Mouse (Mus musculus) midbrain, embryonic 11.5 days (tissue): ENCODE measurements around the gene Bhmt2. TPM values are rescaled to one million over a fixed set of nuclear protein-coding genes. Genes with fewer than 3 reads are reported as not detected.

Experiments
- ATAC-seq: fragments of 200-750 bp; cut with Nextera tagmentation; 2 replicates; pipeline ENCODE4 v1.8.0; 2017; ENCODE audit warnings: moderate TSS enrichment, moderate library complexity; ENCODE audit not compliant: low FRiP score
- DNase-seq: peaks from one replicate; pipeline ENCODE4 v3.0.0; 2015; ENCODE audit warnings: low spot score; ENCODE audit errors: missing footprints
- H3K27ac ChIP-seq: fragments of 300-500 bp; sonication (generic); 2 replicates; pipeline ENCODE4 v1.5.1; 2014; ENCODE audit warnings: low read depth, low read length
- H3K27me3 ChIP-seq: fragments of 300-500 bp; sonication (generic); 2 replicates; pipeline ENCODE4 v1.6.1; 2014; ENCODE audit warnings: mild to moderate bottlenecking, low read length, moderate library complexity, mixed read lengths; ENCODE audit not compliant: control insufficient read depth, insufficient read depth
- H3K36me3 ChIP-seq: fragments of 300-500 bp; sonication (generic); 2 replicates; pipeline ENCODE4 v1.6.1; 2014; ENCODE audit warnings: mild to moderate bottlenecking, low read length, moderate library complexity, mixed read lengths; ENCODE audit not compliant: control insufficient read depth, insufficient read depth
- H3K4me1 ChIP-seq: fragments of 300-500 bp; sonication (generic); 2 replicates; pipeline ENCODE4 v1.6.1; 2014; ENCODE audit warnings: low read length; ENCODE audit not compliant: control insufficient read depth, insufficient read depth
- H3K4me2 ChIP-seq: fragments of 300-500 bp; sonication (generic); 2 replicates; pipeline ENCODE4 v1.6.1; 2014; ENCODE audit warnings: mild to moderate bottlenecking, moderate library complexity
- H3K4me3 ChIP-seq: fragments of 300-500 bp; sonication (generic); 2 replicates; pipeline ENCODE4 v1.5.1; 2014; ENCODE audit warnings: low read depth, low read length
- H3K9ac ChIP-seq: fragments of 300-500 bp; sonication (generic); 2 replicates; pipeline ENCODE4 v1.6.1; 2014; ENCODE audit warnings: low read length
- H3K9me3 ChIP-seq: fragments of 300-500 bp; sonication (generic); 2 replicates; pipeline ENCODE4 v1.6.1; 2016; ENCODE audit warnings: low read length; ENCODE audit not compliant: control insufficient read depth
- WGBS: fragments of 180-500 bp; shearing (Covaris S2); extraction: QIAGEN DNeasy Blood & Tissue Kit; methylation state at CpG from one replicate; pipeline ENCODE4 v1.1.7; 2014; 5-methylcytosine and 5-hydroxymethylcytosine counted together
- polyA plus RNA-seq: library from polyadenylated mRNA; unstranded; fragments of >200 nt; fragmentation: Nextera tagmentation; extraction: Ambion mirVana; gene quantifications from 2 replicates; pipeline ENCODE4 v1.2.1, GENCODE M21; 2014

Bhmt2 gene
- polyA plus RNA-seq, 1 experiment from 2014 or later: not detected

GRCm38 (mm10) chr13:93707271-93707670, 33.2 kb upstream of the Bhmt2 start:
- Histone ChIP-seq H3K27ac (no peak overlapping the region), H3K4me2 (no peak overlapping the region), H3K9ac (no peak overlapping the region), H3K9me3 (no peaks in the 10 kb centered on the region), H3K36me3 (no peaks in the 10 kb centered on the region), H3K27me3 (no peaks in the 10 kb centered on the region), H3K4me3 (no peak overlapping the region), H3K4me1 (no peaks in the 10 kb centered on the region)
- no peak for DNase-seq
- 90% methylated on average over 4 of the region's 4 CpGs for WGBS
- no peak for ATAC-seq

- 84% methylated on average over 4 of the region's 4 CpGs for WGBS
- DNase-seq (no peak), ATAC-seq (no peak)
- no peak overlapping the region for H3K27ac ChIP-seq
- no peaks in the 10 kb centered on the region for H3K36me3 ChIP-seq
- no peak overlapping the region for H3K4me2 ChIP-seq
- no peaks in the 10 kb centered on the region for H3K4me1 ChIP-seq
- H3K9me3 ChIP-seq: no peaks in the 10 kb centered on the region
- H3K27me3 ChIP-seq: no peaks in the 10 kb centered on the region
- H3K9ac ChIP-seq: no peak overlapping the region
- H3K4me3 ChIP-seq: no peak overlapping the region
Measured at GRCm38 (mm10) chr13:93705697-93706096, 31.6 kb upstream of the Bhmt2 start.

- WGBS: 93% methylated on average over 6 of the region's 6 CpGs
- H3K9me3 ChIP-seq: no peaks in the 10 kb centered on the region
- H3K4me3 ChIP-seq: no peak overlapping the region
- DNase-seq (no peak), ATAC-seq (no peak)
- no peaks in the 10 kb centered on the region for H3K27me3 ChIP-seq
- H3K4me1 ChIP-seq: no peaks in the 10 kb centered on the region
- no peak overlapping the region for H3K4me2 ChIP-seq
- H3K9ac ChIP-seq: no peak overlapping the region
- H3K27ac ChIP-seq: no peak overlapping the region
- no peaks in the 10 kb centered on the region for H3K36me3 ChIP-seq
Measured at GRCm38 (mm10) chr13:93698866-93699265, 24.8 kb upstream of the Bhmt2 start.

GRCm38 (mm10) chr13:93690821-93691220, 16.7 kb upstream of the Bhmt2 start:
- Histone ChIP-seq H3K9ac (no peak overlapping the region), H3K36me3 (no peaks in the 10 kb centered on the region), H3K4me1 (peaks cover 3% of the 10 kb centered on the region), H3K4me3 (no peak overlapping the region), H3K9me3 (no peaks in the 10 kb centered on the region), H3K27me3 (no peaks in the 10 kb centered on the region), H3K27ac (no peak overlapping the region), H3K4me2 (no peak overlapping the region)
- no peak for DNase-seq
- 79% methylated on average over 1 of the region's 1 CpGs for WGBS
- no peak for ATAC-seq

GRCm38 (mm10) chr13:93689566-93689965, 15.5 kb upstream of the Bhmt2 start:
- Histone ChIP-seq H3K4me1 (peaks cover 3% of the 10 kb centered on the region), H3K4me2 (no peak overlapping the region), H3K36me3 (no peaks in the 10 kb centered on the region), H3K9me3 (no peaks in the 10 kb centered on the region), H3K9ac (no peak overlapping the region), H3K4me3 (no peak overlapping the region), H3K27me3 (no peaks in the 10 kb centered on the region), H3K27ac (no peak overlapping the region)
- ATAC-seq (no peak), DNase-seq (no peak)
- WGBS: 93% methylated on average over 3 of the region's 3 CpGs

GRCm38 (mm10) chr13:93687321-93687720, 13.2 kb upstream of the Bhmt2 start:
- ATAC-seq (peak; percentile 54; the same call in 1 of the 2 replicates), DNase-seq (peak; percentile 76)
- no peak overlapping the region for H3K4me3 ChIP-seq
- H3K36me3 ChIP-seq: no peaks in the 10 kb centered on the region
- H3K27me3 ChIP-seq: no peaks in the 10 kb centered on the region
- WGBS: 3% methylated on average over 5 of the region's 5 CpGs
- H3K9ac ChIP-seq: no peak overlapping the region
- no peak overlapping the region for H3K27ac ChIP-seq
- no peak overlapping the region for H3K4me2 ChIP-seq
- peaks cover 3% of the 10 kb centered on the region for H3K4me1 ChIP-seq
- no peaks in the 10 kb centered on the region for H3K9me3 ChIP-seq

DNA sequence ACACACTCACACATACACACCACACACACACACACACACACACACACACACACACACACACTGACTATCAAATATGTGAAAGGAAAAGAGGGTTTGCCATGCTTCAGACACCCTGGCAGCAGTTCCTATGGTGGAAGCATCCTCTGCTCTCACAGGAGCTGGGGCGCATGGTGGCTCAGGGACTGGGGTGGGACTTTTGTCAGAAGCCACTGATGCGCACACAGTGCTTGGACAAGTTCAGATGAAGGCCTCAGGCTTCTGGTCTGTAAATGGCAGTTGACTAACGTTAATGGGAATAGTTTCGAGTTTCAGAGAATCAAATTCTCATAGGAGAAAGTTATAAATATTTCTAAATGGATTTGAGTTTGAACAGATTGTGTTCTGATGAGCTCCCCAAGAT, 11.1 kb upstream of the Bhmt2 start:
- WGBS: 71% methylated on average over 4 of the region's 4 CpGs

DNA sequence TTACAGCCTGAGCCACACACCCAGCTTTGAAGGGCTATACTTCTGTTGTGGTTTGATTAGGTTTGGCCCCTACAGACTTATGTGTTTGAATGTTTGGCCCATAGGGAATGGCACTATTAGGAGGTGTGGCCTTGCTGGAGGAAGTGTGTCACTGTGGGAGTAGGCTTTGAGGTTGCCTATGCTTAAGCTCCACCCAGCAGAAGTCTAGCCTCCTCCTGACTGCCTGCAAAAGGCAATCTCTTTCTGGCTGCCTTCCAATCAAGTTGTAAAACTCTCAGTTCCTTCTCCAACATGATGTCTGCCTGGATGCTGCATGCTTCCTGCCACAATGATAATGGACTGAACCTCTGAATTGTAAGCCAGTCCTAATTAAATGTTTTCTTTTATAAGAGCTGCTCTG, 9.2 kb upstream of the Bhmt2 start:
- Histone ChIP-seq H3K27ac (no peak overlapping the region), H3K36me3 (no peaks in the 10 kb centered on the region), H3K27me3 (no peaks in the 10 kb centered on the region), H3K4me2 (no peak overlapping the region), H3K4me1 (peaks cover 3% of the 10 kb centered on the region), H3K9me3 (no peaks in the 10 kb centered on the region), H3K9ac (no peak overlapping the region), H3K4me3 (no peak overlapping the region)
- DNase-seq (no peak), ATAC-seq (no peak)

More for the DNA sequence above, 11.1 kb upstream of the Bhmt2 start:
- H3K4me2 ChIP-seq: no peak overlapping the region
- no peak for DNase-seq
- no peaks in the 10 kb centered on the region for H3K27me3 ChIP-seq
- no peak overlapping the region for H3K4me3 ChIP-seq
- no peak overlapping the region for H3K27ac ChIP-seq
- no peak overlapping the region for H3K9ac ChIP-seq
- no peak for ATAC-seq
- H3K4me1 ChIP-seq: peaks cover 3% of the 10 kb centered on the region
- no peaks in the 10 kb centered on the region for H3K36me3 ChIP-seq
- H3K9me3 ChIP-seq: no peaks in the 10 kb centered on the region

DNA sequence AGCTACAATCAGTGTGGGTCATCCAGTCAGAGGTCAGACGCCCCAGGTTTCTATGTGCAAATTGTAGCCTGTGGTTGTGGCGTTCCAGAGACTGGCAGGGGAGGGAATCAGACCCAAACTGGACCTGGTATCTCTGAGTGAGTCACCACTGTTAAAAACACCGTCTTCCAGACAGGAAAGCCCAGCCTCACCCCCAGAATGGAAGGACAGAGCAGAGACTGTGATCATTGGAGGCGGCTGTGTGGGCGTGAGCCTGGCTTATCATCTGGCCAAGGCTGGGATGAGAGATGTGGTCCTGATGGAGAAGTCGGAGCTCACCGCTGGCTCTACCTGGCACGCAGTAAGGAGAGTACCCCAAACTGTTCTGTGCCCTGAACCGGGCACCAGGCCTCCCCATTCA, 2.8 kb upstream of the Bhmt2 start:
- H3K27me3 ChIP-seq: peaks cover 4% of the 10 kb centered on the region; the same call in 1 of the 2 replicates
- 79% methylated on average over 9 of the region's 9 CpGs for WGBS
- no peaks in the 10 kb centered on the region for H3K4me1 ChIP-seq
- H3K9me3 ChIP-seq: no peaks in the 10 kb centered on the region
- no peaks in the 10 kb centered on the region for H3K36me3 ChIP-seq
- no peak overlapping the region for H3K27ac ChIP-seq
- DNase-seq: no peak
- no peak overlapping the region for H3K4me3 ChIP-seq
- H3K9ac ChIP-seq: no peak overlapping the region
- no peak overlapping the region for H3K4me2 ChIP-seq
- ATAC-seq: no peak

DNA sequence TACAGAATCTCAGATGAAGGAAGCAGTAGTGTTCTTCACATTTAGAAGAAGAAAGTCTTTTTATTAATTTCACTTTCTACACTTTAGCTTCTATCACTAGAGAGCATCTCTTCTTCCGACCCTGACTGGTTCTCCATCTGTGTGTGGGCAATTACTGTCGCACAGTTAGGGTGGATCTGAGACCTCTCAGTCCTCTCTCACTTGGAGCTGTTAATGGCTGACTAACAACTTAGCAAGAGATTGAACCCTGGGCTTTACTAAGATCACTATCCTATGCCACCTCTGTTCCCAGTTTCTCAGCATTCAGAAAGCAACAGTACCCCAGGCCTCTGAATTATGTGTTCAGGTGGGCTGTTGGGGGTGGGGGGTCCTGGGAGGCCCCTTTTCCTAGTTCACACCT, 806 bp downstream of the Bhmt2 start:
- Histone ChIP-seq H3K36me3 (no peaks in the 10 kb centered on the region), H3K27ac (no peak overlapping the region), H3K4me2 (no peak overlapping the region), H3K4me3 (no peak overlapping the region), H3K27me3 (peaks cover 4% of the 10 kb centered on the region; the same call in 1 of the 2 replicates), H3K9ac (no peak overlapping the region), H3K4me1 (no peaks in the 10 kb centered on the region), H3K9me3 (no peaks in the 10 kb centered on the region)
- no peak for DNase-seq
- ATAC-seq: no peak
- 79% methylated on average over 2 of the region's 2 CpGs for WGBS
